Mouse (Mus musculus): ENCODE data around the gene Gm21885. TPM values are rescaled to one million over a fixed set of nuclear protein-coding genes. Genes with fewer than 3 reads are reported as not detected.
"Not testable (repeated sequence)": the region's sequence is repeated elsewhere in the genome, so short reads cannot be mapped to it uniquely, and the experiment has no call there.

The Gm21885 gene
- polyA plus RNA-seq, 1 experiment from 2014 or later = not detected

DNA sequence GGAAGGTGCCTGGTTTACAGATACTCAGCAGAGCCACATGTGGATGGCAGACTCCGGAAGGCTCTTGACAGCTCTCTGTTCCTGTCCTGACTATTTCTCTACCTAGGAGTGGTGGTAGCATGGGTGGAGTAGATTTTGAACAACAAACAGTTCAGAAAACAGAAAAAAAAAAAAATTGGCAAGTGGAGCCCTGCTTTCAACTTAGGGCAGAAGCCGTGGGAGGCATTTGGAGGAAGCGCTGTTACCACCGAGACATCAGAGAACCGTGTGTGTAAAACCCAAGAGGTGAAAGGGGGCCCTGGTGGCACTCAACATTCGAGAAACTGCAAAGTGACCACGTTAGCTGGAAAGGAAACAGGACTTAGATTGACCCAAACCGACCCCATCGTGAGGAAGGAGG lies 28.5 kb upstream of the Gm21885 start:
- DNase-seq (ENCODE audit: extremely low spot score, low spot score) = no peak
- H3K4me3 ChIP-seq = no peak overlapping the region
- no peaks in the 10 kb centered on the region for H3K27me3 ChIP-seq (ENCODE audit: poor library complexity, severe bottlenecking)
- H3K27ac ChIP-seq = no peak overlapping the region
- H3K4me1 ChIP-seq = 0 out of 2 replicates have a peak, but pooled peaks cover 4% of the 10 kb centered on the region
- no peaks in the 10 kb centered on the region for H3K9me3 ChIP-seq
- WGBS = 84% methylated on average over 9 of the region's 9 CpGs
- no peaks in the 10 kb centered on the region for H3K36me3 ChIP-seq (replicated peaks)

DNA sequence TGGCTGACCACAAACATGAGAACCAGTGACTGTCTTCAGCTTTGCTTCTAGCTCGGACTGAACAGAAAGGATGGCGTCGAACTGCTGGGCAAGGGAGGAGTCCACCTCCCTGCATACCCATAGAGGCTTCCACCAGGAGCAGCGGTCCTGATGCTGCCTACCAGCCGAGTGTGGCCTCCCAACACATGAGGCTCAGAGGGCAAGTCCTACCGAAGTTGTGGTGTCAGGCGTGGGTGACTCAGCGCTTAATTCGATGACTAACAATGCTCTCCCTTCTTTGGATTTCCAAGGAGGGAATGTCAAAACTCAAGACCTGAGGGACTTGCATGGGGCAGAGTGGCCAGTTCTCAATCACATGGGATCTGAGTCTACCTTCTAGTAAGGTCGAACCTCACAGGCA lies 28.0 kb upstream of the Gm21885 start:
- Histone ChIP-seq H3K27me3 (ENCODE audit: poor library complexity, severe bottlenecking) (no peaks in the 10 kb centered on the region), H3K4me3 (no peak overlapping the region), H3K9me3 (no peaks in the 10 kb centered on the region), H3K4me1 (0 out of 2 replicates have a peak, but pooled peaks cover 4% of the 10 kb centered on the region), H3K36me3 (replicated peaks) (no peaks in the 10 kb centered on the region), H3K27ac (no peak overlapping the region)
- 91% methylated on average over 10 of the region's 10 CpGs for WGBS
- DNase-seq (ENCODE audit: extremely low spot score, low spot score) = no peak

DNA sequence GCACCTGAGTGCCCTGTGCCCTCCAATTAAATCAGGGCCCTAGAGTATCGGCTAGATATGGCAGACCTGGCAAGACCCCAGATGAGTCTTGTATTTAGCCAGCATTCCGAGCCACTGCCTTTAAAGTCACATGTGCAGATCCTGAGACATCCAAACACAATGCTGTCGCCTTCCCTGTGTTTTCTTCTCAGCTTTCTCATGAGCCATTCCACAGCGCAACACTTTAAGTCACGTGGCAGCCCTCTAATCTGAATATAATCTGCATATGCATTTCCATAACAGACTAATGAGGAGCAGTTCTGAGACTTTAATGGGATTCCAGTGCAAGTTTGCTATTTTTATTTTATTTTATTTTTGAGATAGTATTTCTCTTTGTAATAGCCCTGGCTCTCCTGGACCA lies 25.9 kb upstream of the Gm21885 start:
- no peaks in the 10 kb centered on the region for H3K36me3 ChIP-seq (replicated peaks)

DNA sequence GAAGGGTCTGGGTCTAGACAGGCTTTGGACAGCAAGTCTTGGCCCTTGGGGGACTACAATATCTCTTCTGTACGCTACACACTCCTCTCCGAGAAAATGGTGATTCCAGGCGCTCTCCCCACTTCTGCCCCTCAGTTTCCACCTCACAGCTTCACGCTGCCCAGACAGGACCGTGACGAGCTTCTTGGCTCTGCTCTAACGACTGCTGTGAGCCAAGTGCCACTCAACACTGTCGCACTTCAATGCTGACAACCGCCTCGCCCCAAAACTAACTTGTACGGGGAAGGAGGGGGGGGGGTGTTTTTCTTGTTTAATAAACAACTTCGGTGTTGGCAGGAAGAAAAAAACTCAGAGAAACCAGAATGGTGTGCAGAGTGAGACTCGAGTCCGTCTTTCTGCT lies 23.7 kb upstream of the Gm21885 start:
- Histone ChIP-seq H3K27me3 (ENCODE audit: poor library complexity, severe bottlenecking) (no peaks in the 10 kb centered on the region), H3K4me3 (no peak overlapping the region), H3K4me1 (peaks cover 18% of the 10 kb centered on the region), H3K9me3 (no peaks in the 10 kb centered on the region), H3K27ac (no peak overlapping the region), H3K36me3 (replicated peaks) (no peaks in the 10 kb centered on the region)
- no peak for DNase-seq (ENCODE audit: extremely low spot score, low spot score)
- 84% methylated on average over 14 of the region's 14 CpGs for WGBS

More for the DNA sequence above, 25.9 kb upstream of the Gm21885 start:
- Histone ChIP-seq H3K27me3 (ENCODE audit: poor library complexity, severe bottlenecking) (no peaks in the 10 kb centered on the region), H3K4me3 (no peak overlapping the region), H3K9me3 (no peaks in the 10 kb centered on the region), H3K4me1 (peaks cover 10% of the 10 kb centered on the region), H3K27ac (no peak overlapping the region)
- WGBS = 81% methylated on average over 5 of the region's 5 CpGs
- no peak for DNase-seq (ENCODE audit: extremely low spot score, low spot score)

DNA sequence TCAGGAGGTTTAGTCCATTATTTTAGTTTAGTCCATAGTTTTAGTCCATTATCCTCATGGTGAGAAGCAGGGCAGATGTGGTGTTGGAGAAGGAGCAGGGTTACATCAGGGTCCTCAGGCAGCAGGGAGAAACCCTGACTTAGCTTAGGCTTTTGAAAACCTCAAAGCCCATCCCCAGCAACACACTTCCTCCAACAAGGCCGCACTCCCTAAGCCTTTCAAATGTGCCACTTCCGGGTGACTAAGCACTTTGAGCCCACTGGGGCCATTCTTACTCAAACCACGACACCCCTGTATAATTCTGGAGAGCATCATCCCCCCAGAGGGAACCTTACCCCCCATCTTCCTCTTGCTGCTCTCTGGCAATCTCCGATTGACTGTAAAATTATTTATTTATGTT lies 21.9 kb upstream of the Gm21885 start:
- Histone ChIP-seq H3K9me3 (no peaks in the 10 kb centered on the region), H3K4me1 (peaks cover 23% of the 10 kb centered on the region), H3K27ac (peak overlapping the region; percentile 33; the same call in 1 of the 2 replicates), H3K27me3 (ENCODE audit: poor library complexity, severe bottlenecking) (no peaks in the 10 kb centered on the region), H3K36me3 (replicated peaks) (no peaks in the 10 kb centered on the region), H3K4me3 (no peak overlapping the region)
- DNase-seq (ENCODE audit: extremely low spot score, low spot score) = no peak
- WGBS = 54% methylated on average over 4 of the region's 4 CpGs

DNA sequence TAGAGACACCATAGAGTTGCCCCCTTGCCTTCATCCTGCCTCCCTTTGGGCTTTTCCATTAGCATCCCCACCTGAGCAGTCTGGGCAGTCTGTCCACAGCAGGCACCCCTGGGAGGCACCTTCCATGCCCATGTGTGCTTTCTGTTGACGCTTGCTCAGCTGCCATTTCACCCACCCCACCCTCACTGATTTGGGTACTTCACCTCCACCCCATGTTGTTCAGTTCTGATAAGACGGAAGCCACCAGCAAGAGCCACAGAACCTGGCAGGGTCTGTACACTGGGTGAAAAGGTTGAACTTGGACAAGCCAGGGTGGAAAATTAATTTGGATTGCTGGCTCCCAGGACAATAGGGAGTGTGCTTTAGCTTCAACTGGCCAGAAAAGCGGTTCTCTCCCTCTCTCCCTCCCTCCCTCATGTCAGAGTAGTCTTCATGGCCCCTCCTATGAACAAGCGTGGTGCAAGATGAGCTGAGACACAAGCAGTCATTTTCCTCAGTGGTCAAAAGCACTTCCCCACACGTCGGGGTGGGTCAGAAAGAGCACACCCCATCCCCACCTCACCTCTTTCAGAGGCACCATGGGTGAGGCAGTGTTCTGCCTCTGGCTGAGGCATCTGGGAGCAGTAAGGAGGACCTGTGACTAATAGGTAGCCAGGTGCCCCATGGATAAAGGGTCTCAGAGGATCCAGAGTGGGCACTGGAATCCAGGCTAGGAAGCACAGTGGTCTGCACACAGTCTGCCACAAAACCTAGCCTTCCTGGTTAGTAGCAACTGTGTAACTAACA lies 19.9 kb upstream of the Gm21885 start:
- 78% methylated on average over 6 of the region's 6 CpGs for WGBS
- no peak for DNase-seq (ENCODE audit: extremely low spot score, low spot score)
- Histone ChIP-seq H3K36me3 (replicated peaks) (no peaks in the 10 kb centered on the region), H3K4me3 (no peak overlapping the region), H3K4me1 (peaks cover 29% of the 10 kb centered on the region), H3K9me3 (no peaks in the 10 kb centered on the region), H3K27ac (peak overlapping the region; percentile 8; the same call in 1 of the 2 replicates), H3K27me3 (ENCODE audit: poor library complexity, severe bottlenecking) (no peaks in the 10 kb centered on the region)

DNA sequence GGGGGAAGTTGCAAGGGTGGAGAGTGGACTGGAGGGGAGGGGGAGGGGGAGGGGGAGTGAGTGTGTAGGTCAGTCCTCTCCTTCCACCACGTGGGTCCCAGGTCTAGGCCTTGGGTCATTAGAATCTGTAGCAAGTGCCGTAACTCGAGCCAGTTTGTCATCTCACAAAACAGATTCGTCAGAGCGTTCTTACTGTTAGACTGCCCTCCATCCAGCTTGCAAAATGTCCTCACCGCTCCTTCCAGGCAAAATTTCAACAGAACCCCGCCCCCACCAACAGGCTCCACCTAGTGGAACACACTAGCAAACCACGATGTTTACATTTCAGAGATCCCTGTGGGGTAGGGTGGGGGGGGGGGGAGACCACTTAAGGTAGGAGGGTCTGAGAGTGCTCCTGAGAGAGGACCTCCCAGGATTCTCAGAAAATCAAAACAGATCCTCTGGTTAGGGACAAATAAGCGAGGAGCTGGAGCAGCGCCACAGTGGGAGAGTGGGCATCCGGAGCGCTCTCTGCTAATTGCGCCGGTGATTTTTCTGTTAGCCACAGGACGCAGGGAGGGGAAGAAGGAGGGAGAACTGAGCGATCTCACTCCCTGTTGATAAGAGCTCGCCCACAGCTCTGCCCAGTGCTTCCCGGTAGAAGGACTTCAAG lies 16.4 kb upstream of the Gm21885 start:
- H3K4me1 ChIP-seq = peaks cover 23% of the 10 kb centered on the region
- WGBS = 2% methylated on average over 18 of the region's 18 CpGs
- no peaks in the 10 kb centered on the region for H3K36me3 ChIP-seq (replicated peaks)
- peak overlapping the region; percentile 73 for H3K27ac ChIP-seq
- no peaks in the 10 kb centered on the region for H3K9me3 ChIP-seq
- DNase-seq (ENCODE audit: extremely low spot score, low spot score) = peak; percentile 58
- H3K4me3 ChIP-seq = peak overlapping the region; percentile 52
- H3K27me3 ChIP-seq (ENCODE audit: poor library complexity, severe bottlenecking) = no peaks in the 10 kb centered on the region

DNA sequence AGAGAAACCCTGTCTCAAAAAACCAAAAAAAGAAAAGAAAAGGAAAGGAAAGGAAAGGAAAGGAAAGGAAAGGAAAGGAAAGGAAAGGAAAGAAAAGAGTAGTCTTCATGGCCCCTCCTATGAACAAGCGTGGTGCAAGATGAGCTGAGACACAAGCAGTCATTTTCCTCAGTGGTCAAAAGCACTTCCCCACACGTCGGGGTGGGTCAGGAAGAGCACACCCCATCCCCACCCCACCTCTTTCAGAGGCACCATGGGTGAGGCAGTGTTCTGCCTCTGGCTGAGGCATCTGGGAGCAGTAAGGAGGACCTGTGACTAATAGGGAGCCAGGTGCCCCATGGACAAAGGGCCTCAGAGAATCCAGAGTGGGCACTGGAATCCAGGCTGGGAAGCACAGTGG lies 15.5 kb upstream of the Gm21885 start:
- DNase-seq (ENCODE audit: extremely low spot score, low spot score); H3K27me3 ChIP-seq (ENCODE audit: poor library complexity, severe bottlenecking); H3K4me3 ChIP-seq; H3K27ac ChIP-seq; H3K36me3 ChIP-seq (replicated peaks); H3K9me3 ChIP-seq: not testable (repeated sequence)
- 79% methylated on average over 3 of the region's 3 CpGs for WGBS
- H3K4me1 ChIP-seq = peaks cover 21% of the 10 kb centered on the region

DNA sequence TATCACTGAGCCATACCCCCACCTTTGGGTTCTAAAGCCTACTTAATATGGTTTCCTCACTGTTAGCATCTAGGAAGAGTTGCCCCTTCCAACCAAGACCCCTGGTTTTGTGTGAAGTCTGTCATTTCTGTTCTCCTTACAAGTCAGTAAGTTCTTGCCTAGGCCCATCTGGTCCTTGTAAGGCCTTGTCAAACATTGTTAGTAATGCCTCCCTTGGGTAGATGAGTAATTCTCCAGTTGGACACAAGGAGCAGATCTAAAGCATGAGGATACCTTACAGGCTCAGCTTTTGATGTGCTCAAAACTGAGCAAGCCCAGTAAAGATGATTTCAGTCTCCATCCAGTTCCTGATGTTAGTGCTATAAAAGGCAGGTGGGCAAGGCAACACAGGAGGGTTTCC lies 12.9 kb upstream of the Gm21885 start:
- H3K27ac ChIP-seq = no peak overlapping the region
- H3K9me3 ChIP-seq = no peaks in the 10 kb centered on the region
- DNase-seq (ENCODE audit: extremely low spot score, low spot score) = no peak
- H3K27me3 ChIP-seq (ENCODE audit: poor library complexity, severe bottlenecking) = no peaks in the 10 kb centered on the region
- H3K4me3 ChIP-seq = no peak overlapping the region
- peaks cover 21% of the 10 kb centered on the region for H3K4me1 ChIP-seq
- no peaks in the 10 kb centered on the region for H3K36me3 ChIP-seq (replicated peaks)

DNA sequence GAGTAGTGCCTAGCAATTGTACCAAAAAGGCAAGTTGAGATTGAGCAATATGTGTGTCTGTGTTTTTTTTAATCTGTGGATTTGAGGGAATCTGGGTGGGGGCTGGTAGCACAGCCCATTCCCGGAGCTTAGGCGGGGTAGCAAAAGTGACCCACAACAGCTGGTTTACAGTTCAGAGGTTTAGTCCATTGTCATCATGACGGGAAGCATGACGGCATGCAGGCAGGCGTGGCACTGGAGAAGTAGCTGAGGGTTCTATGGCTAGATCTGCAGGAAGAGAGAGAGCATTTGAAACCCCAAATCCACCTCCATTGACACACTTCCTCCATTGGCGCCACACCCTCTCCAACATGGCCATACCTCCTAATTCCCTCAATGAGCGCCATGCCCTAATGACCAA lies 11.8 kb upstream of the Gm21885 start:
- no peak for DNase-seq (ENCODE audit: extremely low spot score, low spot score)
- Histone ChIP-seq H3K27me3 (ENCODE audit: poor library complexity, severe bottlenecking) (no peaks in the 10 kb centered on the region), H3K36me3 (replicated peaks) (no peaks in the 10 kb centered on the region), H3K4me1 (peaks cover 15% of the 10 kb centered on the region), H3K4me3 (no peak overlapping the region), H3K9me3 (no peaks in the 10 kb centered on the region), H3K27ac (no peak overlapping the region)
- WGBS = 95% methylated on average over 7 of the region's 7 CpGs

DNA sequence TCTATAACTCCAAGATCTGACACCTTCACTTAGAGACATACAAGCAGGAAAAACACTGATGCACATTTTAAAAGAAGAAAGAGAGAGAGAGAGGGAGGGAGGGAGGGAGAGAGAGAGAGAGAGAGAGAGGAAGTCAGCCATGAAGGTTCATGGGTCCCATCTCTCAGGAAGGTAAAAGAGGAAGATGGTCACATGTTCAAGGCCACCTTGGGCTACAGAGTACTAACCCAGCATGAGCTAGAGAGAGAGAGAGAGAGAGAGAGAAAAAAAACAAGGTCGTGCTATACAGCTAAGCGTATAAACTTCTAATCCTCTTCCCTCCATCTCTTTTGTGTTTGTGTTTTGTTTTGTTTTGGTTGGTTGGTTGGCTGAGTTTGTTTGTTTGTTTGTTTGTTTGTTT lies 10.7 kb upstream of the Gm21885 start:
- H3K27me3 ChIP-seq (ENCODE audit: poor library complexity, severe bottlenecking) = no peaks in the 10 kb centered on the region
- DNase-seq (ENCODE audit: extremely low spot score, low spot score) = no peak
- WGBS = 96% methylated on average over 2 of the region's 2 CpGs
- no peaks in the 10 kb centered on the region for H3K9me3 ChIP-seq
- H3K36me3 ChIP-seq (replicated peaks) = no peaks in the 10 kb centered on the region
- H3K4me3 ChIP-seq = no peak overlapping the region
- no peak overlapping the region for H3K27ac ChIP-seq
- H3K4me1 ChIP-seq = peaks cover 12% of the 10 kb centered on the region

DNA sequence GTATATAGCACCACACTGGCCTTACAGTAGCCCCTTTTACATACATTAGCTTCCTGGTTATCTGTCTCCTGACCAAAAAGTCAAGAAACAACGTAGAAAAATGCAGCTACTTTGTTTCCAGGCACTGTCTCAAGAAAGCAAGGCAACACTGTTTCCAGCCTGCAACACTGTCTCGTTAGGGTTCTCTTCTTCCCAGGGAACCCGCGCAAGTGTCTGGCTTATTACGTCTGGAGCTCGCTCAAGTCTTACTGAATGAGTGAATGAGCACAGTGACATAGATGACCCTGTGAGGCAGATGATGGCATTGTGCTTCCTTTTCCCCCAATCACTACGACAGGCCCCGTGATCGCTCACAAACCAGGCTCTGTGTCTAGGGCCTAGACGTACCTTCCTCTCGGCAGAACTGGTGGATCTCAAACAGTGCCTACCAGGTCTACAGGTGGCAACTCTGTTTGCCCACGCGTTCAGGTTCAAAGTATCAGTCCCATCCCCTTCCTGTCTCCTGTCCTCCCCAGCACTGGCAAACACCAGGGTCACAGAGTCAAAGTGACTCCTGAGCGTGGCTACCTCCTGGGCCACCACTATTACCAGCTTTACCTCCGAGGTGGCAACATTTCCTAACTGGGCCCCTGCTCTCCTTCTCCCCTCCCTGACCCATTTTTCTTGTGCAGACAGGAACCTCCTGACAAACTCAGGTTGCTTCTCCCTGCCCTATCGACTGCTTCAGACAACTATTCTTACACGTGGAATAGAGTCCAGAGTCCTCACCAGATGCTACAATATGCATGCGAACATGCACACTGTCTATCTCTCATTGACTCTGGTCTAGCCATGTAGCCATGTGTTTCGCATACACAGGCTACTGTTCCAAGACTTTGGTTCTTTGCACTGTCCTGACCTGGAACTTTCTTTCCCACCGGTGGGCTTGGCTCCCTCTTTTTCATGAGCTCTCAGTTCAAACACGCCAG lies 8.4 kb upstream of the Gm21885 start:
- Histone ChIP-seq H3K4me1 (peaks cover 25% of the 10 kb centered on the region), H3K27me3 (ENCODE audit: poor library complexity, severe bottlenecking) (no peaks in the 10 kb centered on the region), H3K36me3 (replicated peaks) (no peaks in the 10 kb centered on the region), H3K4me3 (no peak overlapping the region), H3K9me3 (no peaks in the 10 kb centered on the region), H3K27ac (no peak overlapping the region)
- WGBS = 91% methylated on average over 21 of the region's 21 CpGs
- DNase-seq (ENCODE audit: extremely low spot score, low spot score) = no peak

Data from forebrain, embryonic 10.5 days (tissue).